Mouse (Mus musculus) hindbrain, embryonic 14.5 days (tissue): ENCODE results near the gene Ptgr1. TPM values are rescaled to one million over a fixed set of nuclear protein-coding genes. Genes with fewer than 3 reads are reported as not detected.
A peak's percentile ranks its signal among the peaks of the same experiment; 100 is the strongest.

Experiments
- ATAC-seq: fragments of 200-750 bp; cut with Nextera tagmentation; 2 replicates; pipeline ENCODE4 v1.8.0; 2017; ENCODE audit warnings: moderate number of reproducible peaks, mild to moderate bottlenecking, moderate TSS enrichment, moderate library complexity; ENCODE audit not compliant: low FRiP score
- DNase-seq: peaks from one replicate; pipeline ENCODE4 v3.0.0-alpha.2; 2015; ENCODE audit warnings: low spot score
- H3K27ac ChIP-seq: fragments of 300-500 bp; sonication (generic); 2 replicates; pipeline ENCODE4 v1.5.1; 2014; ENCODE audit warnings: mild to moderate bottlenecking, moderate library complexity
- H3K27me3 ChIP-seq: fragments of 300-500 bp; sonication (generic); 2 replicates; pipeline ENCODE4 v1.6.1; 2014; ENCODE audit warnings: mild to moderate bottlenecking, low read length, mixed read lengths; ENCODE audit not compliant: control insufficient read depth, insufficient read depth
- H3K36me3 ChIP-seq: fragments of 300-500 bp; sonication (generic); replicated peaks from 2 replicates; pipeline ENCODE4 v1.6.1; 2014; ENCODE audit not compliant: control insufficient read depth, insufficient read depth
- H3K4me1 ChIP-seq: fragments of 300-500 bp; sonication (generic); replicated peaks from 2 replicates; pipeline ENCODE4 v1.6.1; 2014; ENCODE audit warnings: antibody characterized with exemption, low read length, mixed read lengths; ENCODE audit not compliant: control insufficient read depth, insufficient read depth
- H3K4me2 ChIP-seq: fragments of 300-500 bp; sonication (generic); replicated peaks from 2 replicates; pipeline ENCODE4 v1.6.1; 2014; ENCODE audit warnings: mild to moderate bottlenecking, moderate library complexity
- H3K4me3 ChIP-seq: fragments of 300-500 bp; sonication (generic); replicated peaks from 2 replicates; pipeline ENCODE4 v1.5.1; 2014; ENCODE audit warnings: mild to moderate bottlenecking, low read length
- H3K9ac ChIP-seq: fragments of 300-500 bp; sonication (generic); 2 replicates; pipeline ENCODE4 v1.6.1; 2014
- H3K9me3 ChIP-seq: fragments of 300-500 bp; sonication (generic); 2 replicates; pipeline ENCODE4 v1.6.1; 2016; ENCODE audit warnings: low read length; ENCODE audit not compliant: control insufficient read depth
- WGBS: fragments of 180-500 bp; shearing (Covaris S2); extraction: QIAGEN DNeasy Blood & Tissue Kit; methylation state at CpG from one replicate; pipeline ENCODE4 v1.1.7; 2014; 5-methylcytosine and 5-hydroxymethylcytosine counted together
- polyA plus RNA-seq: library from polyadenylated mRNA; unstranded; fragments of >200 nt; fragmentation: Nextera tagmentation; extraction: Ambion mirVana; gene quantifications from 2 replicates; pipeline ENCODE4 v1.2.1, GENCODE M21; 2014

Ptgr1 gene
- polyA plus RNA-seq, 1 experiment from 2014 or later: 4.6 TPM

DNA sequence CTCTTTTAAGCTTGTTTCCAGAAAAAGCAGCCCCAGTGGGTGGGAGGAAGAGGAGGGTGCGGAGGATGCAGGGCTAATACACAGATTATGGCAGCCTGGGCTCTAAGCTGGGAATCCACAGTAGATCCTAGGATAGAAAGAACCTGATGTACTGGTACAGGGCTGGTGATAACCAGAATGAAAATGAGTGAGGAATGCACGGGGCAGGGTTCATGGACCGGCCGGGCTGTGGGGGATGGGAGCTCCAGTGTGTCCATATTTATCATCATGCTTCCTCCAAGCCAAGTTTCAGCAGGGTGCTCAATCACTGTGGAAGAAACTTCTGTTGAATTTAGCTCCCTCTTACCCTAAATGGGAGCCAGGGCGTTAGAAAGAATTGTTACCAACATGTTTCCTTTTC, 10.2 kb upstream of the Ptgr1 start:
- Histone ChIP-seq H3K27me3 (no peaks in the 10 kb centered on the region), H3K27ac (no peak overlapping the region), H3K9me3 (no peaks in the 10 kb centered on the region), H3K36me3 (no peaks in the 10 kb centered on the region), H3K4me1 (no peaks in the 10 kb centered on the region), H3K9ac (no peak overlapping the region), H3K4me3 (no peak overlapping the region), H3K4me2 (no peak overlapping the region)
- WGBS: 78% methylated on average over 5 of the region's 5 CpGs
- ATAC-seq: no peak
- no peak for DNase-seq

GRCm38 (mm10) chr4:58995251-58995693, 8.4 kb upstream of the Ptgr1 start:
- DNase-seq (no peak), ATAC-seq (no peak)
- Histone ChIP-seq H3K9ac (no peak overlapping the region), H3K4me1 (no peaks in the 10 kb centered on the region), H3K4me3 (no peak overlapping the region), H3K27me3 (no peaks in the 10 kb centered on the region), H3K4me2 (no peak overlapping the region), H3K27ac (no peak overlapping the region), H3K9me3 (no peaks in the 10 kb centered on the region), H3K36me3 (no peaks in the 10 kb centered on the region)
- 78% methylated on average over 8 of the region's 8 CpGs for WGBS

DNA sequence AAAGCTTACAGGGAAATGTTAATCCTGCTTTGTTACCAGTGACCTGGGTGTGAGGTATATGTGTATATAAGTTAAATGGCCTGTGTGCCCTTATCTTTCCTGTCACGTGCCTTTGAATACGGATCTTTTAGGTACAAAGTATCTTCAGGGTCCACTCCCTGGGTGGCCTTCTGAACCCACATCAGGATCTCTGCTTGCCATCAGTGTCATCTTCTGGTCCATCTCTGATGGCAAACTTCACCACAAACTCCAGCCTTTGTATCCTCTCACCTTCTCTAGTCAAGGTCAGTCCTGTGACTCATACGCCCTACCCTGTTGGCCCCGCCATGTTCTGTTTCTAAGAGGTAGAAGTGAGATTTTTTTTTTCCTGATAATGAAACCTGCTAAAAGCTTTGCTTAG, 7.8 kb upstream of the Ptgr1 start, which contains the start of gene Dnajc25:
Gene Dnajc25 (plus strand): TSS at position 301 of the 400 bp plus-strand sequence.
- Histone ChIP-seq H3K27ac (no peak within 1 kb of the TSS), H3K4me1 (no peaks in the 10 kb centered on the region), H3K9me3 (no peaks in the 10 kb centered on the region), H3K4me3 (no peak within 1 kb of the TSS), H3K9ac (no peak within 1 kb of the TSS), H3K27me3 (no peaks in the 10 kb centered on the region), H3K36me3 (no peaks in the 10 kb centered on the region), H3K4me2 (no peak within 1 kb of the TSS)
- no peak for ATAC-seq
- 96% methylated on average over 4 of the region's 4 CpGs for WGBS
- DNase-seq: no peak

DNA sequence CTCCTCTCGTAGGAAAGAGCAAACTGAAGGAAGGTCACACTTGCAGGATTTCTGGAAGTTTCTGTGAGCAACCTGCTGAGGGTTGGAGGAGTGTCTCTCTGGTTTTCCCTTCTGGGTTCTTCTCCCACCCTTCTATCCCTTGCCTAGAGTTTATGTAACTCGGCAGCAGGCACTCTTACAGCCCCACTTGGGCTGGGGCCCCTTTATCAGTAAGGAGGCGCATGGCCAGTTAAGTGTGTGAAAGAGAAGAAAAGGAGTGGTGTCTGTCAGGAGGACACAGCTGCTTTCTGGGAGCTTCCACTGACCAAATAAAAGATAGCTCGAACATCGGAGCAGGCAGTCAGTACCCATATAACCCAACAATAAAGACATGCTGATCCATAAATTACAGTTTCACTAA, 5.3 kb upstream of the Ptgr1 start:
- Histone ChIP-seq H3K27ac (no peak overlapping the region), H3K4me1 (no peaks in the 10 kb centered on the region), H3K27me3 (no peaks in the 10 kb centered on the region), H3K4me2 (no peak overlapping the region), H3K9me3 (no peaks in the 10 kb centered on the region), H3K36me3 (no peaks in the 10 kb centered on the region), H3K9ac (no peak overlapping the region), H3K4me3 (no peak overlapping the region)
- WGBS: 85% methylated on average over 5 of the region's 5 CpGs
- no peak for ATAC-seq
- DNase-seq: no peak

- Histone ChIP-seq H3K27ac (no peak overlapping the region), H3K36me3 (no peaks in the 10 kb centered on the region), H3K4me1 (no peaks in the 10 kb centered on the region), H3K27me3 (no peaks in the 10 kb centered on the region), H3K4me3 (no peak overlapping the region), H3K9me3 (no peaks in the 10 kb centered on the region), H3K4me2 (no peak overlapping the region), H3K9ac (no peak overlapping the region)
- WGBS: 82% methylated on average over 17 of the region's 17 CpGs
- DNase-seq (no peak), ATAC-seq (no peak)
These were observed 3.9 kb upstream of the Ptgr1 start for GRCm38 (mm10) chr4:58990609-58991434.

DNA sequence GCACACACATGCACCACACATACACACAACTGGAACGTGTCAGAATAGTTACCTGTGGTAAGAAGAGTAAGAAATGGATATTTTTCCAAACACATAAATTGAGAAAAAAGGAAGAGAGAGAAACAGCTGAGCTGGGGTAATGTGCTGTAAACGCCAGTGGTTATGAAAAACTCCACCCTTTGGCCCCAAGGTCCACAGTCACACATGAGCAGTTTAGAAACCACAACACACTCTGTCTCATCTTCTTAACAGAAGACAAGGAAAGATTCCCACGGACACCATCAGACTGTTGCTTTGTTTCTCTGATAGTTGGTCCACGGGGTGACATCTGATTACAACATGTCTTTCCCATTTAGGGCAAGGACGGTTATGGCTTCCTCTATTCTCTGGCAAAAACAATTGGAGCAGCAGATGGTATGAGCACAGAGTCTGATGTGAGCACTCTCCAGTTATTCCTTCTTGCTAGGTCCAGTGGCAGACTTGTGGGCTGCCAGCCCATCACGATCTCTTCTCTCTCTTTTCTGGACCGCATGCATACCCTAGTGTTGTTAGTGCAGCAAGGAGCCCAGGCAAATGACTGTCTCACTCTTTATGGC, 2.5 kb upstream of the Ptgr1 start:
- Histone ChIP-seq H3K27me3 (no peaks in the 10 kb centered on the region), H3K9me3 (no peaks in the 10 kb centered on the region), H3K4me1 (no peaks in the 10 kb centered on the region), H3K27ac (no peak overlapping the region), H3K36me3 (no peaks in the 10 kb centered on the region), H3K4me3 (no peak overlapping the region), H3K9ac (no peak overlapping the region), H3K4me2 (no peak overlapping the region)
- DNase-seq (no peak), ATAC-seq (no peak)
- WGBS: 83% methylated on average over 7 of the region's 7 CpGs

DNA sequence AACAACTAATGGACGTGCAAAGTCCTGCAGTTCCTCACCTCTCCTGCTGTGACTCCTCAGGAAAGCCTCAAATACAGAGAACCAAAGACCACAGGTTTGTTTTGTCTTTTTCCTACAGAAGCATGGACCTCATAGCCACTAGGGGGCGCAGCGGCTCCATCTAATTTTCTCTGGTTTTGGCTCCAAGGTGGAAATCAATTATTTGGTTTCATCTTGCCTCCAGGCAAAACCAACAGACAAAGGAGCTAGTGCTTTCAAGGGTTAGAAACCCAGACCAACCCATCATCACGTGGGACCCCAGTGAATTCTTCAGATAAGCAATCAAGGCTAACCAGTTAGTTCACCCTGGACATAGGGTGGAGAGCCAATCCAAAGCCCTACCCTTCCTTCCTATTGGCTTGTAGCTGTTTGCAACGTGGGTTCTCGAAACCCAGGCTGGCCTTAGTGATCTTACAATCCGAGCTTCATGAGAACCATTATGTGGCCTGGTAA, 1.7 kb downstream of the Ptgr1 start:
- Histone ChIP-seq H3K36me3 (no peaks in the 10 kb centered on the region), H3K9ac (no peak overlapping the region), H3K27me3 (no peaks in the 10 kb centered on the region), H3K4me2 (no peak overlapping the region), H3K27ac (no peak overlapping the region), H3K4me1 (no peaks in the 10 kb centered on the region), H3K9me3 (no peaks in the 10 kb centered on the region), H3K4me3 (no peak overlapping the region)
- DNase-seq (peak; percentile 84), ATAC-seq (no peak)
- 24% methylated on average over 7 of the region's 7 CpGs for WGBS

DNA sequence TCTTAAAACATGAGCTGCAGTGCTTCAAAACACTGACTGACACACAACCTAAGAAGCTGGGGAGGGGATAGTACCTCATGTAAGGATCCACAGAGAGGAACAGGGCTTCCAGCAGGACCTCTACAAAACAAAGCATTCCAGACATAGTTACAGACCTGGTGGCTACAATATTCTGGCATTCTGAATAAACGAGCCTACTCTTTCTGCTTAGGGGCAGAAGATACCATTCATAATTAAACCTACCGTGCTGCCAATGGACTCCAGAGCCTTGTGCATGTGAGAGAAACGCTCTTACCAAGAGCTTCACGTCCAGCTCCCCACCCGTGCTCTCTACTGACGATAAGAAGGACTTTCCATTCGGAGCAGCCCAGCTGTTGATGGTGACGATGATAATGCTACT, 4.1 kb downstream of the Ptgr1 start:
- no peaks in the 10 kb centered on the region for H3K4me1 ChIP-seq
- no peak for DNase-seq
- no peaks in the 10 kb centered on the region for H3K27me3 ChIP-seq
- no peak overlapping the region for H3K4me2 ChIP-seq
- no peak overlapping the region for H3K4me3 ChIP-seq
- no peaks in the 10 kb centered on the region for H3K36me3 ChIP-seq
- ATAC-seq: no peak
- no peak overlapping the region for H3K9ac ChIP-seq
- 85% methylated on average over 8 of the region's 8 CpGs for WGBS
- H3K27ac ChIP-seq: no peak overlapping the region
- no peaks in the 10 kb centered on the region for H3K9me3 ChIP-seq

GRCm38 (mm10) chr4:58981421-58981820, 5.5 kb downstream of the Ptgr1 start:
- Histone ChIP-seq H3K4me3 (no peak overlapping the region), H3K4me2 (no peak overlapping the region), H3K36me3 (no peaks in the 10 kb centered on the region), H3K27ac (no peak overlapping the region), H3K9me3 (no peaks in the 10 kb centered on the region), H3K9ac (no peak overlapping the region), H3K4me1 (no peaks in the 10 kb centered on the region), H3K27me3 (no peaks in the 10 kb centered on the region)
- ATAC-seq (no peak), DNase-seq (no peak)
- WGBS: 74% methylated on average over 6 of the region's 6 CpGs
